Mouse (Mus musculus): ENCODE results near the gene Tmprss15. TPM values are rescaled to one million over a fixed set of nuclear protein-coding genes. Genes with fewer than 3 reads are reported as not detected.

Gene Tmprss15
- polyA plus RNA-seq (2015; fragmentation: Nextera tagmentation; extraction: Ambion mirVana) = not detected in 2 replicates

- Histone ChIP-seq H3K9ac (ENCODE audit: low read length) (no peak within 1 kb of the TSS), H3K4me2 (ENCODE audit: low read depth, low read length) (no peak within 1 kb of the TSS), H3K27me3 (ENCODE audit: control insufficient read depth, insufficient read depth, low read depth, low read length) (no peaks in the 10 kb centered on the region), H3K4me1 (replicated peaks; ENCODE audit: control insufficient read depth, insufficient read depth, low read length) (no peaks in the 10 kb centered on the region), H3K36me3 (ENCODE audit: control insufficient read depth, insufficient read depth, low read length) (no peaks in the 10 kb centered on the region), H3K4me3 (ENCODE audit: low read length) (no peak within 1 kb of the TSS), H3K9me3 (ENCODE audit: control insufficient read depth, low read length) (no peaks in the 10 kb centered on the region), H3K27ac (ENCODE audit: low read length) (no peak within 1 kb of the TSS)
- WGBS = 79% methylated on average over 4 of the region's 4 CpGs
- no peak for ATAC-seq (ENCODE audit: low read depth)
These were observed at the start of gene Tmprss15 for GRCm38 (mm10) chr16:79090997-79091396. TSS of gene Tmprss15 (minus strand) at chr16:79091097.

GRCm38 (mm10) chr16:79114879-79115278 is 24.0 kb upstream of the Tmprss15 start:
- ATAC-seq (ENCODE audit: low read depth) = no peak
- Histone ChIP-seq H3K4me3 (ENCODE audit: low read length) (no peak overlapping the region), H3K4me1 (replicated peaks; ENCODE audit: control insufficient read depth, insufficient read depth, low read length) (no peaks in the 10 kb centered on the region), H3K9me3 (ENCODE audit: control insufficient read depth, low read length) (no peaks in the 10 kb centered on the region), H3K27me3 (ENCODE audit: control insufficient read depth, insufficient read depth, low read depth, low read length) (no peaks in the 10 kb centered on the region), H3K4me2 (ENCODE audit: low read depth, low read length) (no peak overlapping the region), H3K9ac (ENCODE audit: low read length) (no peak overlapping the region), H3K27ac (ENCODE audit: low read length) (no peak overlapping the region), H3K36me3 (ENCODE audit: control insufficient read depth, insufficient read depth, low read length) (no peaks in the 10 kb centered on the region)
- 80% methylated on average over 1 of the region's 1 CpGs for WGBS

- no peak overlapping the region for H3K4me2 ChIP-seq (ENCODE audit: low read depth, low read length)
- H3K9me3 ChIP-seq (ENCODE audit: control insufficient read depth, low read length) = no peaks in the 10 kb centered on the region
- H3K27me3 ChIP-seq (ENCODE audit: control insufficient read depth, insufficient read depth, low read depth, low read length) = no peaks in the 10 kb centered on the region
- H3K36me3 ChIP-seq (ENCODE audit: control insufficient read depth, insufficient read depth, low read length) = no peaks in the 10 kb centered on the region
- no peaks in the 10 kb centered on the region for H3K4me1 ChIP-seq (replicated peaks; ENCODE audit: control insufficient read depth, insufficient read depth, low read length)
- no peak overlapping the region for H3K4me3 ChIP-seq (ENCODE audit: low read length)
- 12% methylated on average over 1 of the region's 1 CpGs for WGBS
- no peak for ATAC-seq (ENCODE audit: low read depth)
- no peak overlapping the region for H3K9ac ChIP-seq (ENCODE audit: low read length)
- H3K27ac ChIP-seq (ENCODE audit: low read length) = no peak overlapping the region
These were observed 18.6 kb upstream of the Tmprss15 start for GRCm38 (mm10) chr16:79109516-79109915.

GRCm38 (mm10) chr16:79108969-79109368 is 18.1 kb upstream of the Tmprss15 start:
- no peak overlapping the region for H3K9ac ChIP-seq (ENCODE audit: low read length)
- H3K36me3 ChIP-seq (ENCODE audit: control insufficient read depth, insufficient read depth, low read length) = no peaks in the 10 kb centered on the region
- no peaks in the 10 kb centered on the region for H3K9me3 ChIP-seq (ENCODE audit: control insufficient read depth, low read length)
- no peaks in the 10 kb centered on the region for H3K4me1 ChIP-seq (replicated peaks; ENCODE audit: control insufficient read depth, insufficient read depth, low read length)
- ATAC-seq (ENCODE audit: low read depth) = no peak
- H3K4me3 ChIP-seq (ENCODE audit: low read length) = no peak overlapping the region
- no peaks in the 10 kb centered on the region for H3K27me3 ChIP-seq (ENCODE audit: control insufficient read depth, insufficient read depth, low read depth, low read length)
- H3K27ac ChIP-seq (ENCODE audit: low read length) = no peak overlapping the region
- no peak overlapping the region for H3K4me2 ChIP-seq (ENCODE audit: low read depth, low read length)
- 63% methylated on average over 5 of the region's 5 CpGs for WGBS

- no peaks in the 10 kb centered on the region for H3K9me3 ChIP-seq (ENCODE audit: control insufficient read depth, low read length)
- no peaks in the 10 kb centered on the region for H3K27me3 ChIP-seq (ENCODE audit: control insufficient read depth, insufficient read depth, low read depth, low read length)
- H3K4me1 ChIP-seq (replicated peaks; ENCODE audit: control insufficient read depth, insufficient read depth, low read length) = no peaks in the 10 kb centered on the region
- no peak overlapping the region for H3K4me2 ChIP-seq (ENCODE audit: low read depth, low read length)
- no peaks in the 10 kb centered on the region for H3K36me3 ChIP-seq (ENCODE audit: control insufficient read depth, insufficient read depth, low read length)
- H3K9ac ChIP-seq (ENCODE audit: low read length) = no peak overlapping the region
- whole genome bisulfite sequencing = 75% methylated on average over 2 of the region's 2 CpGs
- H3K27ac ChIP-seq (ENCODE audit: low read length) = no peak overlapping the region
- no peak for ATAC-seq (ENCODE audit: low read depth)
- H3K4me3 ChIP-seq (ENCODE audit: low read length) = no peak overlapping the region
These were observed 9.4 kb upstream of the Tmprss15 start for GRCm38 (mm10) chr16:79100325-79100724.

GRCm38 (mm10) chr16:79098321-79098720 is 7.4 kb upstream of the Tmprss15 start:
- 89% methylated on average over 2 of the region's 2 CpGs for WGBS
- no peak overlapping the region for H3K4me2 ChIP-seq (ENCODE audit: low read depth, low read length)
- no peaks in the 10 kb centered on the region for H3K9me3 ChIP-seq (ENCODE audit: control insufficient read depth, low read length)
- no peaks in the 10 kb centered on the region for H3K27me3 ChIP-seq (ENCODE audit: control insufficient read depth, insufficient read depth, low read depth, low read length)
- H3K4me1 ChIP-seq (replicated peaks; ENCODE audit: control insufficient read depth, insufficient read depth, low read length) = no peaks in the 10 kb centered on the region
- no peaks in the 10 kb centered on the region for H3K36me3 ChIP-seq (ENCODE audit: control insufficient read depth, insufficient read depth, low read length)
- no peak overlapping the region for H3K27ac ChIP-seq (ENCODE audit: low read length)
- no peak overlapping the region for H3K9ac ChIP-seq (ENCODE audit: low read length)
- ATAC-seq (ENCODE audit: low read depth) = no peak
- H3K4me3 ChIP-seq (ENCODE audit: low read length) = no peak overlapping the region

- Histone ChIP-seq H3K4me3 (ENCODE audit: low read length) (no peak overlapping the region), H3K36me3 (ENCODE audit: control insufficient read depth, insufficient read depth, low read length) (no peaks in the 10 kb centered on the region), H3K27ac (ENCODE audit: low read length) (no peak overlapping the region), H3K9me3 (ENCODE audit: control insufficient read depth, low read length) (no peaks in the 10 kb centered on the region), H3K27me3 (ENCODE audit: control insufficient read depth, insufficient read depth, low read depth, low read length) (no peaks in the 10 kb centered on the region), H3K9ac (ENCODE audit: low read length) (no peak overlapping the region), H3K4me2 (ENCODE audit: low read depth, low read length) (no peak overlapping the region), H3K4me1 (replicated peaks; ENCODE audit: control insufficient read depth, insufficient read depth, low read length) (no peaks in the 10 kb centered on the region)
- ATAC-seq (ENCODE audit: low read depth) = no peak
- WGBS = 77% methylated on average over 6 of the region's 6 CpGs
These were observed 4.3 kb downstream of the Tmprss15 start for GRCm38 (mm10) chr16:79086550-79086949.

- H3K4me3 ChIP-seq (ENCODE audit: low read length) = no peak overlapping the region
- no peaks in the 10 kb centered on the region for H3K4me1 ChIP-seq (replicated peaks; ENCODE audit: control insufficient read depth, insufficient read depth, low read length)
- WGBS = 88% methylated on average over 1 of the region's 1 CpGs
- no peaks in the 10 kb centered on the region for H3K9me3 ChIP-seq (ENCODE audit: control insufficient read depth, low read length)
- no peak overlapping the region for H3K9ac ChIP-seq (ENCODE audit: low read length)
- H3K27ac ChIP-seq (ENCODE audit: low read length) = no peak overlapping the region
- no peak for ATAC-seq (ENCODE audit: low read depth)
- H3K4me2 ChIP-seq (ENCODE audit: low read depth, low read length) = no peak overlapping the region
- no peaks in the 10 kb centered on the region for H3K27me3 ChIP-seq (ENCODE audit: control insufficient read depth, insufficient read depth, low read depth, low read length)
- H3K36me3 ChIP-seq (ENCODE audit: control insufficient read depth, insufficient read depth, low read length) = no peaks in the 10 kb centered on the region
These were observed 27.0 kb downstream of the Tmprss15 start for GRCm38 (mm10) chr16:79063848-79064247.

- 36% methylated on average over 12 of the region's 12 CpGs for WGBS
- Histone ChIP-seq H3K27ac (ENCODE audit: low read length) (no peak overlapping the region), H3K27me3 (ENCODE audit: control insufficient read depth, insufficient read depth, low read depth, low read length) (no peaks in the 10 kb centered on the region), H3K4me2 (ENCODE audit: low read depth, low read length) (no peak overlapping the region), H3K36me3 (ENCODE audit: control insufficient read depth, insufficient read depth, low read length) (no peaks in the 10 kb centered on the region), H3K9me3 (ENCODE audit: control insufficient read depth, low read length) (no peaks in the 10 kb centered on the region), H3K4me3 (ENCODE audit: low read length) (no peak overlapping the region), H3K4me1 (replicated peaks; ENCODE audit: control insufficient read depth, insufficient read depth, low read length) (no peaks in the 10 kb centered on the region), H3K9ac (ENCODE audit: low read length) (no peak overlapping the region)
- ATAC-seq (ENCODE audit: low read depth) = no peak
These were observed 31.9 kb downstream of the Tmprss15 start for GRCm38 (mm10) chr16:79058775-79059558.
